Mouse (Mus musculus) gonadal fat pad, adult 2 months (tissue): Measurements from ENCODE around the gene Met. TPM values are rescaled to one million over a fixed set of nuclear protein-coding genes. Genes with fewer than 3 reads are reported as not detected.
A peak's percentile ranks its signal among the peaks of the same experiment; 100 is the strongest.

ENCODE experiments used
- DNase-seq: peaks from one replicate; pipeline ENCODE4 v3.0.0-alpha.2; 2012; ENCODE audit warnings: low read depth
- polyA plus RNA-seq: library from polyadenylated mRNA; depleted of rRNA; stranded (reverse); fragments of >200 nt; gene quantifications from 2 replicates; pipeline ENCODE4 v1.2.3, GENCODE M21; 2012

The Met gene
- polyA plus RNA-seq, 1 experiment: 11.2 TPM

GRCm38 (mm10) chr6:17491502-17491901 lies 27.9 kb downstream of the Met start:
- no peak for DNase-seq

- no peak for DNase-seq
These were observed 28.5 kb downstream of the Met start for GRCm38 (mm10) chr6:17492062-17492461.

- DNase-seq: no peak
These were observed 31.8 kb downstream of the Met start for GRCm38 (mm10) chr6:17495413-17495812.

GRCm38 (mm10) chr6:17497366-17497765 lies 33.8 kb downstream of the Met start:
- no peak for DNase-seq

- DNase-seq: no peak
These were observed 35.2 kb downstream of the Met start for GRCm38 (mm10) chr6:17498801-17499200.

GRCm38 (mm10) chr6:17501440-17501839 lies 37.8 kb downstream of the Met start:
- DNase-seq: no peak

- DNase-seq: no peak
These were observed 38.7 kb downstream of the Met start for GRCm38 (mm10) chr6:17502311-17502710.

- no peak for DNase-seq
These were observed 40.1 kb downstream of the Met start for GRCm38 (mm10) chr6:17503724-17504123.

- DNase-seq: no peak
These were observed 41.9 kb downstream of the Met start for GRCm38 (mm10) chr6:17505530-17505929.

- no peak for DNase-seq
These were observed 43.2 kb downstream of the Met start for GRCm38 (mm10) chr6:17506831-17507230.

- DNase-seq: no peak
These were observed 44.6 kb downstream of the Met start for GRCm38 (mm10) chr6:17508184-17508583.

- no peak for DNase-seq
These were observed 45.2 kb downstream of the Met start for GRCm38 (mm10) chr6:17508604-17509372.

- DNase-seq: no peak
These were observed 49.8 kb downstream of the Met start for GRCm38 (mm10) chr6:17513381-17513780.

GRCm38 (mm10) chr6:17515775-17516460 lies 52.3 kb downstream of the Met start:
- DNase-seq: no peak

- peak; percentile 49 for DNase-seq
These were observed 58.5 kb downstream of the Met start for GRCm38 (mm10) chr6:17521901-17522717.

- no peak for DNase-seq
These were observed 59.3 kb downstream of the Met start for GRCm38 (mm10) chr6:17522917-17523316.

- DNase-seq: no peak
These were observed 66.1 kb downstream of the Met start for GRCm38 (mm10) chr6:17529490-17530269.

- DNase-seq: no peak
These were observed 78.0 kb downstream of the Met start for GRCm38 (mm10) chr6:17541615-17542014.

GRCm38 (mm10) chr6:17542383-17542782 lies 78.8 kb downstream of the Met start:
- no peak for DNase-seq

- no peak for DNase-seq
These were observed 81.9 kb downstream of the Met start for GRCm38 (mm10) chr6:17545480-17545879.

GRCm38 (mm10) chr6:17546341-17546740 lies 82.7 kb downstream of the Met start:
- DNase-seq: no peak

- no peak for DNase-seq
These were observed 83.2 kb downstream of the Met start for GRCm38 (mm10) chr6:17546825-17547224.
